Mouse (Mus musculus) urinary bladder, postnatal 4 days (tissue): ENCODE data around the gene Olfr132.
"Not testable (repeated sequence)": the region's sequence is repeated elsewhere in the genome, so short reads cannot be mapped to it uniquely, and the experiment has no call there.

Experiments
- DNase-seq, 2 experiments: peaks; one replicate each; pipeline ENCODE4 v3.0.0; 2021 to 2022; ENCODE audit warnings: low spot score in 2 of 2

The Olfr132 gene

DNA sequence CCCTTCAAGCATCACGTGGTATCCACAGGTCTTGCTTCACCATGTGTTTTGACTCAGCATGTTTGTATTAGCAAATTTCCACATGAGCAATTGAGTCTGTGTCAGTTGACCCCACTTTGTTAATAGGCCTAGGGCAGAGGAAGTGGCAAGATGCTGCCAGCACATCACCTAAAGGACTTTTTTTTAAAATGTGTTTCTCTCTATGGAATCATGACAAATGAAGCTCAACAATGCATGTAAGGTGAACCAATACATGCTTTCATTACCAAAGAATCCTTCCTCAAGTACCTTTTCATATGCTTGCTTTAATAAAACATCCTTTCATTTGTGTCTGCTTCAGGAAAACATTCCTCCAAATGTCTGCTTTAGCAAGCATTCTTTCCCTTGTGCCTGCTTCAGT lies at the start of gene Olfr132:
TSS of gene Olfr132 (minus strand) at position 101 of the 400 bp plus-strand sequence.
- no peak for DNase-seq

DNA sequence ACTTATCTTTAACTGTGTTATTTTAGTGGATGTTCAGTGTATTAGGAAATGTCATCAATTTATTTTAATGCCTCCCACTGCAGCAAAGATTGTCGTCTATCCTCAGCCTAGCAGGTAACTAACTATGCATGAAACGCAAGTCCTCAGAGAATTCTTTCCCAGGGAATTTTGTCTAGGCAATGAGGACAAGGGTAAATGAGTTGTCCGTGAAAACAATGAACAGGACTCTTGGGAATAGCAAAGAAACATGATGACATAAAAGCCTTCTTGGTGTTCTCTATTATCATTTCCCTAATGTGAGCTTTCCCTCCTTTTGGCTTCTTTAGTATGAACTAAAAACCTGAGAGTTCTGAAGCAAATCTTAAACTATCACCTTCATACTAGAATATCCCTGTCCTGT lies 36.8 kb upstream of the Olfr132 start, which contains the start of gene Olfr134:
TSS of gene Olfr134 (plus strand) at position 301 of the 400 bp plus-strand sequence.
- no peak for DNase-seq

DNA sequence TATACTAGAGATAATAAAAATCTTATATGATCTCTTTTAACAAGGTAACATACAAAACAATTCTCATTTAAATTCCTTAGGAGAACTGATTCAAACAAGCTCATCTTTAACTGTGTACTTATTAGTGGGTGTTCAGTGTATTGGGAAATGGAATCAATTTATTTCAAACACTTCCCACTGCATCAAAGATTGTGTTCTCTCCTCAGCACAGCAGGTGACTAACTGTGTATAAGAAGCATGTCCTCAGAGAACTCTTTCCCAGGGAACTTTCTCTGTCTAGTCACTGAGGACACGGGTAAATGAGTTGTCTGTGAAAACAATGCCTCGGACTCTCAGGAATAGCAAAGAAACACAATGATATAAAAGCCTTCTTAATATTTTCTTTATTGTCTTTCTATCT lies 10.7 kb upstream of the Olfr132 start, which contains the start of gene Olfr133:
TSS of gene Olfr133 (plus strand) at position 301 of the 400 bp plus-strand sequence.
- DNase-seq = no peak

DNA sequence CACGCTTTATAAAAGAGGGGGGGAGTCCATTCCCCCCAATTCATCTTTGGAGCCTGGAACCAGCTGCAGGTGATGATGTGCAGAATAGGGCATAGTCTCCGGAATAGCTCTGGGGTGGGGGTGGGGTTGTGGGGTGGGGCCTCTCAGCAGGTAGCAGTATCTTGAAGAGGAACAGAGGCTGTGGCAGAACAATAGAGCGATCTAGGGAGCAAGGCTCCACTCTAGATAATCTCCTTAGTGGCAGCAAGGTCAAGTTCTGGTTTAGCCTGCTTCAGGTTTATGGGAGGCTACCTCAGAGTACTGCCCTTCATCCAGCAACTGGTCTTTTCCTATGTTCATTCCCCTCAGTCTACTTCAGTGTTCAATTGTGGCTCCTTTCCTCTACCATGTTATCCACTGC lies 9.0 kb downstream of the Olfr132 start:
- DNase-seq = not testable (repeated sequence)

DNA sequence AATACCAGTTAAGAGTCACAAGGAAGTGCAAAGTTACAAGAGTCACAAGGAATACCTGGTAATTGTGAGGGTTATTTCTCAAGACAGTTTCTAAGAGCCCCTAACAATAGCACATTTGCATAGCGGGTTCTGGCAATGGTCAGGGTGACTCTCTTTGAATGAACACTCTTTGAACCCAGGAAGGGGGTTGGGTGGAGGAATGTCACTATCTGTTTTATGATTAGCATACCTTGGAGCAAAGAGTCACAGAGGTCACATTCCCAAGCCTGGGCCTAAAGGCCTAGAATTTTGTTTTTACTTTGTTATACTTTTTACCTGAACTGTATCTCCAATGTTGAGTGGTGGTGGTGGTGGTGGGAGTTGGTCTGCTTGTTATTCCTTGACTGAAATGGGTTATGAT lies 10.1 kb downstream of the Olfr132 start:
- not testable (repeated sequence) for DNase-seq

DNA sequence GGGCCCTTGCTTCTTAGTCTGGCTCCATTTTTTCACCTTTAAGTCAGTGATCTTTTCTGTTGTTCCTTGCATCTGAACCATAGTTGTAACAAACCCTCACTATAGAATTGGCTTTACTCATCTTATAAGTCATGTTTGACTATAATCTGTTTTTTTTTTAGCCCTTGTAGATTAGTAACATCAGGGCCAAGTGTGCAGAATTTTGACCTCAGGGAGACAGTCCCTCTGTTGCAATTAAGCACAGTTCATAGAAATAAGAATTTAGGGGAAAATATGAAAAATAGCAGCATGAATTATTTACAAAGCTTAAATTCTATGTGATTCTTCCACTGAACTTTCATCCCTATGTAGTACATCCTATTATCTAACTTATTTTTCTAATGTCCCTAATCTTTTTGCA lies 45.7 kb downstream of the Olfr132 start, which contains the start of gene Olfr131:
TSS of gene Olfr131 (minus strand) at position 101 of the 400 bp plus-strand sequence.
- no peak for DNase-seq

DNA sequence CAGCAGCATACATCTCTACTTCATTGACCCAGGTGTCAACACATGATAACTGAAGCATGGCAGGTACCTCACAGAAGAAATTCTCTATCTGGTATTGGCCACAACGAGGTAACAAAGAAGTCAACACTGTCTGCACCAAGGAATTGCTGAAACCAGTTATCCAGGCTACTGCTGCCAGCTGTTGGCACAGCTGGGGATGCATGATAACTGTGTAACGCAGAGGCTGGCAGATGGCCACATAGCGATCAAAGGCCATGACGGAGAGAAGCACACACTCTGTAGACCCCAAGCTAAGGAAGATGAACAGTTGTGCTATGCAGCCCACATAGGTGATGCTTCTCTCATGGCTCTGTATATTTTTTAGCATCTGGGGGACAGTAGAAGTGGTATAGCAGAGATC lies 52.0 kb downstream of the Olfr132 start:
- no peak for DNase-seq
